Mouse (Mus musculus): ENCODE data around the gene Ffar2. TPM values are rescaled to one million over a fixed set of nuclear protein-coding genes. Genes with fewer than 3 reads are reported as not detected.

Ffar2 gene
- total RNA-seq, 2 experiments from 2014 or later: not detected

- no peak for DNase-seq (ENCODE audit: low spot score in 2 of 2)
- intact Hi-C loops (cut with DNase I): no loop called here
Observed at GRCm38 (mm10) chr7:30782658-30783057, 40.9 kb downstream of the Ffar2 start.

DNA sequence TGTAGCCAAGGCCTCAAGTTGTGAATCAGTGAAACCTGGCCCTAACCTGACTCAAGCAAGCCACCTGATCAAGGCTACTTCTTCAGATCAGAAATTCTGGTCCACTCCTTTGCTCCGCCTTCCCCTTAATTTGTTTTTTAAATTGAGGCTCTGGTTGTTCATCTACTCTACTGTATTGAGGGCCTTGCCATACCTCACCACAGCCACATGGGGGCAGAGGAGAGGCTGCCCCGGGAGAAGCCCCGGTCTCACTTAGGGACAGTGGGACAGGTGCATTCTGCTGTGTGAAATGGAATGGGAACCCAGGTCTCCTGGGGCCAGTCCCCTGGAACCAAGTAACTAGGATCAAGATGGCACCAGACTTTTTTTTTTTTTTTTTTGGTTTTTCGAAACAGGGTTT, 41.8 kb downstream of the Ffar2 start:
- DNase-seq (ENCODE audit: low spot score in 2 of 2): no peak
- intact Hi-C loops (cut with DNase I): no loop called here

DNA sequence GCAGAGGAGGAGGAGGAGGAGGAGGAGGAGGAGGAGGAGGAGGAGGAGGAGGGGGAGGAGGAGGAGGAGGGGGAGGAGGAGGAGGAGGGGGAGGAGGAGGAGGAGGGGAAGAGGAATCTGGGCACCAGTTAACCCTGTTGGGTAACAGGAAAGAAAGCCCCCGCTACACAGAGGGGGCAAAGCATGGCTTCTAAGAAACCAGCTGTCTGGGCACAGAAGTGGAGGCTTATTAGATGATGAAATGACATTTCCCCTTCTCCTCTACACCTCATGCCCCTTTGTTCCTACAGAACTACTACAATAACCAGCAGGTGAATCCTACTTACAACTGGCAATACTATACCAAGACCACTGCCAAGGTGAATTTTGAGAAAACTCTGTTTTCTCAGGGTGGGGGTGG, 45.7 kb downstream of the Ffar2 start:
- DNase-seq (ENCODE audit: low spot score in 2 of 2): no peak
- intact Hi-C loops (cut with DNase I): no loop called here

DNA sequence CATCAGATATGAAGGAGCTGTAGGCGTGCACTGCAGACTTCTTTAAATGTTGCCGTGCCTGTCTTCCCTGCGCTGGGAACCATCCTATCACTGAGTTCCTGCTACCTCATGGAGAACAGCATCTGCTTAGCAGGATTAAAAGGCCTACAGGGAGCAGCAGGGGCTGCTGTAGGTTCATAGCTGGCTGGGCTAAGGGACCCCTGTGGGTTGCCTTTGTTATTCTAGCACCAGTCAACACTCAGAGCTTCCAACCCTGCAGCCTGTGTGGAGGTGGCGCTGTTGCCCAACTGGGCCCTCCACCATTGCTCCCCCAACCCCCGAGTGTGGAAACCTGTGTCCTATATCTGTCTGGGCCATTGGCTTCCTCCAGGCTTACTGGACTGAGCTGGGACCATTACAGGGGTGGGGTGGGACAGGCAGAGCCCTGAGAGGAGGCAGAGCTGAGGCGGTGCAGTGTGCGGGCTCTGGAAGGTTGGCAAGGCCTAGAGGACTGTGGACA, 46.4 kb downstream of the Ffar2 start:
- intact Hi-C loops (cut with DNase I): no loop called here

DNA sequence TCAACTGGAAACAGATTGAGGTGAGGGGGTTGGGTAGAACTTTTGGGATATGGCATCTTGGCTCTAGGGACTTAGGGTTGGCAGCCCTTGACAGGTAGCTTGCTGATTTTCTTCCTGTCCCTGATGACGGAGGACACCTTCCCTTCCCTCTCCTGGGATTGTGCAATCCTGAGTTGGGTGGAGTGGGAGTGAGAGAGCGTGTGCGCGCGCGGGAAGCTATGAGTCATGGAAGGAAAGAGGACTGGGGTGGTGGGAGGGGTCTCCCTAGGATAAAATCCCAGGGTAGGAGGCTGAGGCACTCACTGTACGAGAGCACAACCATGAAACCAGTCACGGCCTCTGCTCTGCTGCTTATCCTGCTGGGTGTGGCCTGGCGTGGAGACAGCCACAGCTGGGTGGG, 47.5 kb downstream of the Ffar2 start:
- peak in 1 of 2 experiments; percentile 45 for DNase-seq (ENCODE audit: low spot score in 2 of 2)
- intact Hi-C loops (cut with DNase I): no loop called here

More for the DNA sequence above, 46.4 kb downstream of the Ffar2 start:
- DNase-seq (ENCODE audit: low spot score in 2 of 2): no peak

- DNase-seq (ENCODE audit: low spot score in 2 of 2): no peak
- intact Hi-C loops (cut with DNase I): no loop called here
Observed at GRCm38 (mm10) chr7:30769236-30769635, 54.3 kb downstream of the Ffar2 start.

Other genes with a start within 250 kb of the Ffar2 start
- gene Kmt2b, start 235.0 kb downstream of the Ffar2 start, total RNA-seq (2021): 10 to 100 TPM; 46.4 to 50.4 TPM
- not detected for gene Zbtb32, start 224.9 kb downstream of the Ffar2 start, total RNA-seq (2021)
- gene Upk1a, start 210.9 kb downstream of the Ffar2 start, total RNA-seq (2021): under 1 TPM; 0.23 to 0.50 TPM
- gene Cox6b1, start 197.6 kb downstream of the Ffar2 start, total RNA-seq (2021): 100 to 1,000 TPM; 721 to 744 TPM
- gene Etv2, start 187.9 kb downstream of the Ffar2 start, total RNA-seq (2021): not detected
- 10 to 100 TPM; 66.8 to 70.8 TPM for gene Rbm42, start 173.5 kb downstream of the Ffar2 start, total RNA-seq (2021)
- 1 to 10 TPM; 3.5 to 6.4 TPM for gene Haus5, start 158.8 kb downstream of the Ffar2 start, total RNA-seq (2021)
- not detected for gene Pmis2, start 152.2 kb downstream of the Ffar2 start, total RNA-seq (2021)
- gene 2200002J24Rik, start 124.8 kb downstream of the Ffar2 start, total RNA-seq (2021): not detected
- 1 to 10 TPM in 1 of 2 experiments, under 1 TPM in 1; 0.60 to 1.2 TPM for gene Atp4a, start 111.6 kb downstream of the Ffar2 start, total RNA-seq (2021)
- gene Tmem147, start 94.2 kb downstream of the Ffar2 start, total RNA-seq (2021): 100 to 1,000 TPM; 119 to 130 TPM
- gene Gapdhs, start 80.1 kb downstream of the Ffar2 start, total RNA-seq (2021): not detected
- 1 to 10 TPM; 5.7 to 7.0 TPM for gene Sbsn, start 72.3 kb downstream of the Ffar2 start, total RNA-seq (2021)
- 1 to 10 TPM; 4.0 to 5.0 TPM for gene Dmkn, start 60.0 kb downstream of the Ffar2 start, total RNA-seq (2021)
- gene Krtdap, start 35.9 kb downstream of the Ffar2 start, total RNA-seq (2021): not detected
- not detected for gene Ffar3, start 32.4 kb upstream of the Ffar2 start, total RNA-seq (2021)
- not detected for gene Ffar1, start 37.8 kb upstream of the Ffar2 start, total RNA-seq (2021)
- not detected for gene Cd22, start 56.6 kb upstream of the Ffar2 start, total RNA-seq (2021)
- gene Mag, start 91.1 kb upstream of the Ffar2 start, total RNA-seq (2021): 100 to 1,000 TPM; 152 to 176 TPM
- gene Hamp2, start 100.9 kb upstream of the Ffar2 start, total RNA-seq (2021): not detected
- not detected for gene Hamp, start 120.3 kb upstream of the Ffar2 start, total RNA-seq (2021)
- gene Usf2, start 133.0 kb upstream of the Ffar2 start, total RNA-seq (2021): 100 to 1,000 TPM; 139 to 144 TPM
- 1 to 10 TPM; 8.8 to 9.9 TPM for gene Lsr, start 149.7 kb upstream of the Ffar2 start, total RNA-seq (2021)
- not detected for gene Fam187b, start 150.0 kb upstream of the Ffar2 start, total RNA-seq (2021)
- gene Fxyd5, start 218.7 kb upstream of the Ffar2 start, total RNA-seq (2021): 10 to 100 TPM; 22.6 to 27.8 TPM
- 100 to 1,000 TPM; 185 to 232 TPM for gene Fxyd7, start 227.7 kb upstream of the Ffar2 start, total RNA-seq (2021)
- 10 to 100 TPM; 79.9 to 81.6 TPM for gene Fxyd1, start 233.4 kb upstream of the Ffar2 start, total RNA-seq (2021)
- gene Lgi4, start 235.6 kb upstream of the Ffar2 start, total RNA-seq (2021): 10 to 100 TPM; 24.2 to 24.9 TPM

Data from left cerebral cortex, postnatal 25 days (tissue).